Comparison of ENCODE assay signal across 26 mouse cellular contexts in the genomic region with DNA sequence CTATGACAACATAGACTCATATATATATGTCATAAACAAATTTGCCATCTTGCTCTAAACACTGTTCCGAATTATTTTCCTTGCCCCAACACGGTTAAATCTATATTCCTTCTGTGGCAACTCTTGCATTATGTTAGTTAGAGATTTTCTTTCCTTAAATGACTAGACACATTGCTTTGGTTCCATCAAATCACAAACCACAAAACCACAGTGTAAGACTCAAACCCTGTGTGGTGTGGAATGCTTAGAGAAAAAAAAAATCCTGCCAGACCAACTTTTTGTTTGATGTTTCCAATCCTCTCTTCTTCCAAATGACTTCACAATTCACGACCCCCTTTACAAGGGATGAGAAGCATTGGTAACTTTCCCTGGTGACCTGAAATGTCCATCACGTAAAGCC.
DNase-seq lines count a peak whose midpoint lies in the region; ATAC-seq and TF ChIP-seq lines count a peak whose summit lies in the region.
"Had no signal": no experiment of that assay in that cellular context is flagged by ENCODE, and none has a peak within 500 bp of the region (broad histone marks: within the 10 kb centered on the region; RNA-seq: fewer than 3 reads in every experiment).

No protein-coding gene starts in this region.

- in situ Hi-C loops in Patski (cut with MboI; ENCODE audit: low pct_unique_long_range_greater_than_20kb): no loop called here

- no peaks in the 10 kb centered on the region for H3K27me3 ChIP-seq in Patski
- H3K27me3 ChIP-seq: embryonic facial prominence, embryonic 12.5 days; heart, embryonic 12.5 days; heart, embryonic 15.5 days; hindbrain, embryonic 13.5 days had no signal

- ATAC-seq in Patski: peak; percentile 74
- 0 out of 2 replicates have a peak, but pooled peaks have one; percentile 12 for ATAC-seq in megakaryocyte progenitor cell, adult 5-6 weeks (replicated peaks; ENCODE audit: poor library complexity)
- ATAC-seq in erythroid progenitor cell, adult 5-6 weeks (replicated peaks; ENCODE audit: low FRiP score, poor library complexity, severe bottlenecking): no peak
- ATAC-seq: forebrain, embryonic 14.5 days; hindbrain, embryonic 16.5 days; intestine, embryonic 16.5 days had no signal

- CTCF ChIA-PET in Patski (lab: Charles Lee): no interaction called here

- TF ChIP-seq CTCF in Patski (IDR thresholded peaks at IDR 0.05): no peak

- POLR2A ChIA-PET in Patski (lab: Charles Lee): no interaction called here

- DNase-seq in 3T3-L1 (ENCODE audit: low read depth, low spot score) (peak; percentile 48), 416B (ENCODE audit: low read depth) (peak; percentile 6), Patski (ENCODE audit: low read depth, low spot score) (no peak)
- DNase-seq in gastrocnemius, adult 18-20 months (ENCODE audit: low spot score): no peak
- no peak for DNase-seq in adrenal gland, adult 2 months
- DNase-seq: adrenal gland, postnatal 14 days; B cell, adult 2 months; cerebellum, adult 11 months; cerebellum, adult 8-10 months; cerebellum, postnatal 10 days; forebrain, postnatal 0 days; gastrocnemius, postnatal 25 days; heart, adult 11 months; heart, postnatal 10 days; heart, postnatal 36 days; kidney, adult 18-20 months; kidney, adult 9 months had no signal

Comparison
In these comparisons a context has a peak if more than half of its experiments do, and no peak if none do; other contexts are left out.
1. DNase-seq: peak in 3T3-L1 (single experiment) and 416B (single experiment); none in Patski (single experiment), gastrocnemius, adult 18-20 months (single experiment) and adrenal gland, adult 2 months (single experiment).